Mouse (Mus musculus): ENCODE measurements around the gene Vav3. TPM values are rescaled to one million over a fixed set of nuclear protein-coding genes. Genes with fewer than 3 reads are reported as not detected.
A peak's percentile ranks its signal among the peaks of the same experiment; 100 is the strongest.

Gene Vav3
- polyA plus RNA-seq, 1 experiment from 2014 or later: 6.6 TPM

- no peak overlapping the region for H3K27ac ChIP-seq (replicated peaks)
- H3K9ac ChIP-seq (replicated peaks): no peak overlapping the region
- 57% methylated on average over 3 of the region's 3 CpGs for WGBS
- no peak overlapping the region for H3K4me2 ChIP-seq (replicated peaks)
- H3K9me3 ChIP-seq: no peaks in the 10 kb centered on the region
- no peak overlapping the region for H3K4me3 ChIP-seq
- no peaks in the 10 kb centered on the region for H3K27me3 ChIP-seq
- peaks cover 8% of the 10 kb centered on the region; the same call in 1 of the 2 replicates for H3K4me1 ChIP-seq
- H3K36me3 ChIP-seq: no peaks in the 10 kb centered on the region
- no peak for ATAC-seq (replicated peaks)
Measured at GRCm38 (mm10) chr3:109572871-109573270, 232.4 kb downstream of the Vav3 start.

GRCm38 (mm10) chr3:109573549-109574146 is 233.2 kb downstream of the Vav3 start:
- WGBS: 69% methylated on average over 10 of the region's 10 CpGs
- H3K4me2 ChIP-seq (replicated peaks): no peak overlapping the region
- no peaks in the 10 kb centered on the region for H3K27me3 ChIP-seq
- no peaks in the 10 kb centered on the region for H3K9me3 ChIP-seq
- ATAC-seq (replicated peaks): no peak; the same call in 1 of the 2 replicates
- H3K36me3 ChIP-seq: no peaks in the 10 kb centered on the region
- H3K27ac ChIP-seq (replicated peaks): no peak overlapping the region
- peaks cover 5% of the 10 kb centered on the region; the same call in 1 of the 2 replicates for H3K4me1 ChIP-seq
- H3K9ac ChIP-seq (replicated peaks): no peak overlapping the region
- H3K4me3 ChIP-seq: no peak overlapping the region

- WGBS: 71% methylated on average over 6 of the region's 6 CpGs
- no peaks in the 10 kb centered on the region for H3K4me1 ChIP-seq
- no peak overlapping the region for H3K4me3 ChIP-seq
Measured at GRCm38 (mm10) chr3:109574161-109574560, 233.7 kb downstream of the Vav3 start.

DNA sequence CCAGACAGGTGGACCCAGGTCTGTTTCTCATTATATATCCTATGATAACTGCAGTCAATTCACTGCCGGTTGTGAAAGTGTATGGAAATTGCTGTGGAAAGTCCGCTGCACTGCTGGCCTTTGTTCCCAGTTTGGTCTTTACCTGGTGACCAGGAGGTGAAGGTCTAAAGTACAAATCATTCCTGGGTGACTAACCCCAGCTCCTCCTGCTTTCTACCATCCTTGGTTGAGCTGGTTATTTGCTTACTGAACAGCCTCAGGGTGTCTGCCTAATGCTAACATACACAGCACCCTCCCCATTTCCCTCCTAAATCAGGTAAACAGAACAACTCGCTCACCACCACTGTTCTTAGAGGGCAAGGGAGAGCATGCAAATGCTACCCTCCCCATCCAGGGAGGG is 237.9 kb downstream of the Vav3 start:
- H3K9me3 ChIP-seq: no peaks in the 10 kb centered on the region
- no peaks in the 10 kb centered on the region for H3K36me3 ChIP-seq
- 92% methylated on average over 3 of the region's 3 CpGs for WGBS
- no peak overlapping the region for H3K4me3 ChIP-seq
- no peak overlapping the region for H3K4me2 ChIP-seq (replicated peaks)
- no peak for ATAC-seq (replicated peaks)
- H3K4me1 ChIP-seq: no peaks in the 10 kb centered on the region
- H3K9ac ChIP-seq (replicated peaks): no peak overlapping the region
- no peak overlapping the region for H3K27ac ChIP-seq (replicated peaks)
- H3K27me3 ChIP-seq: no peaks in the 10 kb centered on the region

More at GRCm38 (mm10) chr3:109574161-109574560, 233.7 kb downstream of the Vav3 start:
- H3K27ac ChIP-seq (replicated peaks): no peak overlapping the region
- no peak; the same call in 1 of the 2 replicates for ATAC-seq (replicated peaks)
- H3K4me2 ChIP-seq (replicated peaks): no peak overlapping the region
- H3K9ac ChIP-seq (replicated peaks): no peak overlapping the region
- no peaks in the 10 kb centered on the region for H3K27me3 ChIP-seq
- H3K36me3 ChIP-seq: no peaks in the 10 kb centered on the region
- H3K9me3 ChIP-seq: no peaks in the 10 kb centered on the region

DNA sequence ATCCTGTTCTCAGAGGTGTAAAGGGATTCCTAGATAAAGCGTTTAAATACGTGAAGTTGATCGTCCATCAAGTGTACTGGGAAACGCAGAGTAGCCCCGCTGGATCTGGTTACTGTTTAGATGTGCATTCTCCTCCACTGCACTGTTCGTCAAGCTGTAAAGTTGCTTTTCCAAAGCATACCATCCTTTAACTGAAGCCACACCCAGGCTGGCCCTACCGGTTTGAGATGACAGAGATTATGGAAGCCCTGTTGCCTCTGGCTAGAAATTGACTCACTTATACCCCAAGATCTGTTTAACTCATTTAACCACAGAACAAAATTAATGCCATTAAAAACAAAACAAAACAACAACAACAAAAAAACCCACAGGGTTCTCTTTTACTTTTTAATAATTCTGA is 238.5 kb downstream of the Vav3 start:
- no peaks in the 10 kb centered on the region for H3K27me3 ChIP-seq
- no peak overlapping the region for H3K27ac ChIP-seq (replicated peaks)
- no peak overlapping the region for H3K4me3 ChIP-seq
- H3K36me3 ChIP-seq: no peaks in the 10 kb centered on the region
- no peaks in the 10 kb centered on the region for H3K4me1 ChIP-seq
- 87% methylated on average over 7 of the region's 7 CpGs for WGBS
- no peak for ATAC-seq (replicated peaks)
- H3K4me2 ChIP-seq (replicated peaks): no peak overlapping the region
- H3K9ac ChIP-seq (replicated peaks): no peak overlapping the region
- no peaks in the 10 kb centered on the region for H3K9me3 ChIP-seq

- H3K9ac ChIP-seq (replicated peaks): no peak overlapping the region
- no peaks in the 10 kb centered on the region for H3K36me3 ChIP-seq
- no peak overlapping the region for H3K27ac ChIP-seq (replicated peaks)
- no peak overlapping the region for H3K4me2 ChIP-seq (replicated peaks)
- H3K27me3 ChIP-seq: no peaks in the 10 kb centered on the region
- no peak overlapping the region for H3K4me3 ChIP-seq
- no peaks in the 10 kb centered on the region for H3K9me3 ChIP-seq
- H3K4me1 ChIP-seq: no peaks in the 10 kb centered on the region
- no peak for ATAC-seq (replicated peaks)
Measured at GRCm38 (mm10) chr3:109585946-109586345, 245.5 kb downstream of the Vav3 start.

- no peaks in the 10 kb centered on the region for H3K36me3 ChIP-seq
- no peak overlapping the region for H3K4me2 ChIP-seq (replicated peaks)
- H3K9me3 ChIP-seq: no peaks in the 10 kb centered on the region
- WGBS: 77% methylated on average over 6 of the region's 6 CpGs
- no peak overlapping the region for H3K4me3 ChIP-seq
- no peak overlapping the region for H3K27ac ChIP-seq (replicated peaks)
- no peaks in the 10 kb centered on the region for H3K27me3 ChIP-seq
- no peak overlapping the region for H3K9ac ChIP-seq (replicated peaks)
- ATAC-seq (replicated peaks): no peak
- H3K4me1 ChIP-seq: no peaks in the 10 kb centered on the region
Measured at GRCm38 (mm10) chr3:109592970-109593369, 252.5 kb downstream of the Vav3 start.

- 79% methylated on average over 3 of the region's 3 CpGs for WGBS
- H3K9me3 ChIP-seq: no peaks in the 10 kb centered on the region
- no peaks in the 10 kb centered on the region for H3K27me3 ChIP-seq
- no peak overlapping the region for H3K4me3 ChIP-seq
- no peak overlapping the region for H3K9ac ChIP-seq (replicated peaks)
- ATAC-seq (replicated peaks): no peak
- H3K4me2 ChIP-seq (replicated peaks): no peak overlapping the region
- no peaks in the 10 kb centered on the region for H3K36me3 ChIP-seq
- no peak overlapping the region for H3K27ac ChIP-seq (replicated peaks)
- H3K4me1 ChIP-seq: no peaks in the 10 kb centered on the region
Measured at GRCm38 (mm10) chr3:109596084-109596483, 255.6 kb downstream of the Vav3 start.

DNA sequence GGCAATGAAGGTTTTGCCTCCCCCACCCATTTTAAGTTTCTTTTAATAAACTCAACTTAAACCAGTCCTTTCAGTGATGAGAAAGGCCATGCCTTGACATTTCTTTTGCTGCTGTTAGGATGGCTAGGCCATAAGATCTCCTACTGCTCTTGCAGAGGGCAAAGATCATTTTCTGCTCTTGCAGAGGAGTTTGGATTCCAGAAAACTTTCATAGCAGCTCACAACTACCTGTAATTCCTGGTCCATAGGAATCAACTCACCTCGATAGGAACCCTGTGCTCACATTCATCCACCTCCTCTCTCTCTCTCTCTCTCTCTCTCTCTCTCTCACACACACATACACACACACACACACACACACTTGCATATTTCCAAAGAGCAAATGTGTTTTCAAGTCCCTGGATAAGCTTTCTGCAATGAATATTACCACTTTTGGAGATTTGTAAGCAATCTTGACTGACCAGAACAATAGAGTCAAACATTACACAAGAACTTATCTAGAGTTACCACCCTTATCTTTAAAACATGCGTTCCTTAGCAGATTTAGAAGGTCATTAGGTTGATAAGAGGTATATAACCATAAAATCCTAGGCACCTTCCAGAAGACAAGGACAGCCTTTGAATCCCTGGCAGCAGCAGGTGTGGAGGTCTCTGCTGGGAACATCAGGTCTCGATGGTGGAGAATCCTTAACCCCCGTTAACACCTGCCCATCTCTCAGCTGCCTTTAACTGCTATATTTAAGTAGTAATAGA is 260.4 kb downstream of the Vav3 start:
- ATAC-seq (replicated peaks): no peak
- Histone ChIP-seq H3K36me3 (no peaks in the 10 kb centered on the region), H3K27me3 (no peaks in the 10 kb centered on the region), H3K9me3 (no peaks in the 10 kb centered on the region), H3K9ac (replicated peaks) (no peak overlapping the region), H3K4me2 (replicated peaks) (no peak overlapping the region), H3K27ac (replicated peaks) (no peak overlapping the region), H3K4me1 (no peaks in the 10 kb centered on the region), H3K4me3 (no peak overlapping the region)
- 96% methylated on average over 4 of the region's 4 CpGs for WGBS

DNA sequence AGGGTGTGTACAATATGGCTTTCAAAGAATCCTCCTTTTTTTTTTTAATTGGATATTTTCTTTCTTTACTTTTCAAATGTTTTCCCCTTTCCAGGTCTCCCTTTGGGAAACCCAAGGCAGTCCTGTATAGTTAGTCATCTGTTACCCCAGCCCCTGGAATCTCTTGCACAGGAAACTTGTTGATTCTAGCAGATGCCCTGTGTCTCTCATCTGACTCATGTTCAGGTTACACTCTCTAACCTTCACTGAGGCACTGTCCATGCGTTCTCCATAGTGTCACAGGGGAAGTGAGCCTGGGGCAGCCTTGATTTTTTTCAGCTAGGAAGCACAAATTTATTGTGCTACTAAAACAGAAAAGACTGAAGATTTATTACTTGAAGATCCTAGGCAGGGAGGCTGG is 262.3 kb downstream of the Vav3 start:
- Histone ChIP-seq H3K36me3 (no peaks in the 10 kb centered on the region), H3K27me3 (no peaks in the 10 kb centered on the region), H3K4me1 (no peaks in the 10 kb centered on the region), H3K9ac (replicated peaks) (no peak overlapping the region), H3K4me3 (no peak overlapping the region), H3K4me2 (replicated peaks) (no peak overlapping the region), H3K27ac (replicated peaks) (no peak overlapping the region), H3K9me3 (no peaks in the 10 kb centered on the region)
- 82% methylated on average over 1 of the region's 1 CpGs for WGBS
- no peak for ATAC-seq (replicated peaks)

- Histone ChIP-seq H3K4me2 (replicated peaks) (no peak overlapping the region), H3K4me1 (no peaks in the 10 kb centered on the region), H3K9me3 (no peaks in the 10 kb centered on the region), H3K36me3 (no peaks in the 10 kb centered on the region), H3K9ac (replicated peaks) (no peak overlapping the region), H3K27ac (replicated peaks) (no peak overlapping the region), H3K27me3 (no peaks in the 10 kb centered on the region), H3K4me3 (no peak overlapping the region)
- WGBS: 68% methylated on average over 2 of the region's 2 CpGs
- ATAC-seq (replicated peaks): no peak
Measured at GRCm38 (mm10) chr3:109606121-109606520, 265.7 kb downstream of the Vav3 start.

- H3K9ac ChIP-seq (replicated peaks): no peak overlapping the region
- H3K4me1 ChIP-seq: no peaks in the 10 kb centered on the region
- H3K9me3 ChIP-seq: no peaks in the 10 kb centered on the region
- H3K4me3 ChIP-seq: no peak overlapping the region
- no peaks in the 10 kb centered on the region for H3K27me3 ChIP-seq
- WGBS: 63% methylated on average over 3 of the region's 3 CpGs
- H3K4me2 ChIP-seq (replicated peaks): no peak overlapping the region
- ATAC-seq (replicated peaks): no peak
- H3K27ac ChIP-seq (replicated peaks): no peak overlapping the region
- no peaks in the 10 kb centered on the region for H3K36me3 ChIP-seq
Measured at GRCm38 (mm10) chr3:109621721-109622120, 281.3 kb downstream of the Vav3 start.

DNA sequence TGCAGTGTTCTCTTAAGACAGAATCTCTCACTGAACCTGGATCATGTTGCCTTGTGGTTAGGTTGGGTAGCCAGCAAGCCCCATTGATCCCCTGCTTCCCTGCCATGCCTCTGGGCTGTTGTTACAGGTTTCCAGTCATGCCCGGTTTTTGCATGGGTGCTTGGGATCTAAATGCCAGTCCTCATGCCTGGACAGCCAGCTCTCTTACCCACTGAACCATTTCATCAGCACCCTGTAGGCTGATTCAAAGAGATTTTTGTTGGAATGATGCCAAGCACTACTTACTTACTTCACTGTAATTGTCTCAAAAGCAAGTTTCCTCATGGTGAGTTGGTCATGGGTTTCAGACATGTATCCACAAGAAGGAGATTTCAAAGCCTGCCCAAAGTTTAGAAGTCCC is 281.9 kb downstream of the Vav3 start:
- H3K9me3 ChIP-seq: no peaks in the 10 kb centered on the region
- no peak overlapping the region for H3K27ac ChIP-seq (replicated peaks)
- H3K9ac ChIP-seq (replicated peaks): no peak overlapping the region
- ATAC-seq (replicated peaks): peak; percentile 74
- no peaks in the 10 kb centered on the region for H3K4me1 ChIP-seq
- H3K27me3 ChIP-seq: no peaks in the 10 kb centered on the region
- H3K36me3 ChIP-seq: no peaks in the 10 kb centered on the region
- H3K4me3 ChIP-seq: no peak overlapping the region
- no peak overlapping the region for H3K4me2 ChIP-seq (replicated peaks)
- WGBS: 45% methylated on average over 1 of the region's 1 CpGs

All from forebrain, embryonic 15.5 days (tissue).